Mouse (Mus musculus): ENCODE measurements around the gene Grin3b.

Grin3b gene

GRCm38 (mm10) chr10:79970415-79971182, at the start of gene Grin3b:
Gene Grin3b, plus strand, starts transcription at chr10:79970715.
- no peak for DNase-seq (ENCODE audit: low spot score in 2 of 2)

GRCm38 (mm10) chr10:79920958-79921535, 49.5 kb upstream of the Grin3b start, which contains the start of gene R3hdm4:
Gene R3hdm4, minus strand, starts transcription at chr10:79921208.
- no peak for DNase-seq (ENCODE audit: low spot score in 2 of 2)

- DNase-seq (ENCODE audit: low spot score in 2 of 2) = no peak
Measured at GRCm38 (mm10) chr10:79921572-79921971, 48.9 kb upstream of the Grin3b start.

GRCm38 (mm10) chr10:79924998-79925784, 45.3 kb upstream of the Grin3b start:
- DNase-seq (ENCODE audit: low spot score in 2 of 2) = peak; percentile 95 to 98

- no peak for DNase-seq (ENCODE audit: low spot score in 2 of 2)
Measured at GRCm38 (mm10) chr10:79925785-79926490, 44.6 kb upstream of the Grin3b start.

- DNase-seq (ENCODE audit: low spot score in 2 of 2) = peak; percentile 87 to 89
Measured at GRCm38 (mm10) chr10:79926491-79927323, 43.8 kb upstream of the Grin3b start, which contains the start of gene Arid3a. Gene Arid3a, plus strand, starts transcription at chr10:79927043.

- peak; percentile 36 to 58 for DNase-seq (ENCODE audit: low spot score in 2 of 2)
Measured at GRCm38 (mm10) chr10:79927324-79928029, 43.0 kb upstream of the Grin3b start.

- no peak for DNase-seq (ENCODE audit: low spot score in 2 of 2)
Measured at GRCm38 (mm10) chr10:79928030-79928694, 42.4 kb upstream of the Grin3b start.

GRCm38 (mm10) chr10:79928907-79929701, 41.4 kb upstream of the Grin3b start:
- no peak for DNase-seq (ENCODE audit: low spot score in 2 of 2)

GRCm38 (mm10) chr10:79929967-79930825, 40.3 kb upstream of the Grin3b start:
- DNase-seq (ENCODE audit: low spot score in 2 of 2) = no peak

- DNase-seq (ENCODE audit: low spot score in 2 of 2) = no peak
Measured at GRCm38 (mm10) chr10:79930826-79931186, 39.7 kb upstream of the Grin3b start.

- no peak for DNase-seq (ENCODE audit: low spot score in 2 of 2)
Measured at GRCm38 (mm10) chr10:79931797-79932196, 38.7 kb upstream of the Grin3b start.

- DNase-seq (ENCODE audit: low spot score in 2 of 2) = peak in 1 of 2 experiments; percentile 45
Measured at GRCm38 (mm10) chr10:79932736-79933135, 37.8 kb upstream of the Grin3b start.

- DNase-seq (ENCODE audit: low spot score in 2 of 2) = no peak
Measured at GRCm38 (mm10) chr10:79933145-79933679, 37.3 kb upstream of the Grin3b start.

GRCm38 (mm10) chr10:79933861-79934260, 36.7 kb upstream of the Grin3b start:
- DNase-seq (ENCODE audit: low spot score in 2 of 2) = no peak

- DNase-seq (ENCODE audit: low spot score in 2 of 2) = peak; percentile 61 to 70
Measured at GRCm38 (mm10) chr10:79934272-79934721, 36.2 kb upstream of the Grin3b start.

- no peak for DNase-seq (ENCODE audit: low spot score in 2 of 2)
Measured at GRCm38 (mm10) chr10:79934794-79935569, 35.5 kb upstream of the Grin3b start.

Measured in frontal cortex, postnatal 36 days (tissue).